In genomic region chr11:71019201-71020068, GRCm38 (mm10) we compare ENCODE assay signal across 8 mouse cellular contexts. TPM values are rescaled to one million over a fixed set of nuclear protein-coding genes. Genes with fewer than 3 reads are reported as not detected.
DNase-seq lines count a peak whose midpoint lies in the region; ATAC-seq lines count a peak whose summit lies in the region.

TSS of gene Mis12 (plus strand) at chr11:71019611.
TSS of gene Derl2 (minus strand) at chr11:71019841.

- peak; percentile 94 for ATAC-seq in megakaryocyte progenitor cell, adult 5-6 weeks (replicated peaks; ENCODE audit: poor library complexity)

- peak; percentile 99 for DNase-seq in adipocyte (ENCODE audit: low spot score)
- DNase-seq in embryo, embryonic 10 days (ENCODE audit: low spot score), result peak; percentile 99
- DNase-seq in gastrocnemius, postnatal 10 days, result peak; percentile 94
- peak; percentile 98 for DNase-seq in induced T-regulatory cell, adult 2 months (ENCODE audit: low read depth)
- DNase-seq in left cerebral cortex, adult 9 months (ENCODE audit: low spot score in 2 of 2), result peak; percentile 100
- peak; percentile 97 for DNase-seq in right cerebral cortex, postnatal 14 days
- DNase-seq in urinary bladder, postnatal 36 days (ENCODE audit: low spot score in 2 of 2), result peak; percentile 96 to 98

RNA-seq across cellular contexts. Expression of gene Mis12, which starts in this region (rescaled TPM):
- total RNA-seq in gastrocnemius, postnatal 10 days (2021), result 1 to 10 TPM; 5.4 to 8.2 TPM
- 26.4 and 30.6 TPM in 2 replicates for total RNA-seq in megakaryocyte progenitor cell, adult 5-6 weeks (2015)
- total RNA-seq in megakaryocyte progenitor cell, adult 5-6 weeks (2017), result 32.4 and 40.0 TPM in 2 replicates

RNA-seq across cellular contexts. Expression of gene Derl2, which starts in this region (rescaled TPM):
- 10 to 100 TPM; 15.2 to 17.4 TPM for total RNA-seq in gastrocnemius, postnatal 10 days (2021)
- total RNA-seq in megakaryocyte progenitor cell, adult 5-6 weeks (2015), result 30.7 and 33.0 TPM in 2 replicates
- 41.4 and 43.5 TPM in 2 replicates for total RNA-seq in megakaryocyte progenitor cell, adult 5-6 weeks (2017)

Comparison
In these comparisons a context has a peak if more than half of its experiments do, and no peak if none do; other contexts are left out.
1. Peak in every context shown above with its lines: DNase-seq and ATAC-seq.